Mouse (Mus musculus) retina, embryonic 14.5 days (tissue): ENCODE results near the gene Etv5.
A peak's percentile ranks its signal among the peaks of the same experiment; 100 is the strongest.

Source experiments
- DNase-seq: peaks from one replicate; pipeline ENCODE4 v3.0.0-alpha.2; 2015; ENCODE audit warnings: low spot score

The Etv5 gene

GRCm38 (mm10) chr16:22439499-22440177, at the start of gene Etv5:
Gene Etv5 (minus strand): TSS chr16:22439719.
- peak; percentile 99 for DNase-seq

DNA sequence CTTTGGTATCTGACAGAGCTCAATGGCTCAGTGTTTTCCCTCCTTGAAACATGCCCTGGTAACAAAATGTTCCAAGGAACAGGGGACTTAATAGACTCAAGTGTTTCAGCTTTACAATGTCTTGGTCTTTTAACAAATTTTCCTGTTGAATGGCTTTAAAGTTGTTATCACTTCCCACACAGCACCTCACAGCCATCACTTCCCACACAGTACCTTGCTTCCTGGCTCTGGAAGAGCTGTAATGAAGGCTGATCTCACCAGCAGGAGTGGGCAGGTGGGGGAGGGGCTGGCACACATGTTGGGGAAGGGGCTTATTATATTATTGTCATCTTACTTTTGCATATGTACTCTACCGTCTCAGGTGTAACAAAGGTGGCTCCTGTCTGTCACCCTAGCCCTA, 44.4 kb upstream of the Etv5 start:
- no peak for DNase-seq

DNA sequence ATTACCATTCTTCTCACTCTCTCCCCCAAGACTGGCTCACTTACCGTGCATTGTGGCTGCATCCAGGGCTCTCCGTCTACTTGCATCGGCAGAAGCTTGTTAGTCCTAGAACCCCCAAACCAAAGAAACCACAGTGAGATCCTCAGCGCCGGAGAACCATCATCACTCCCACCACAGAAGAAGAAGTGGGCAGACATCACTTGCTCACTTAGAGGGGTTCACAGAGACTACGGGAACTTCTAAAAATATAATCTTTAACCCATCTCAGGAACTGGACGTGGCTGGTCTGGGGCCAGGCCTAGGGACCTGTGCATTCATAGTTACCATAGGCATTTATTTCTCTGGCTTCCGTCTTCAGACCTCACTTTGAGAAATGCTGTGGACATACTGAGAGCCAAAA, 39.8 kb upstream of the Etv5 start:
- no peak for DNase-seq

- no peak for DNase-seq
These were observed 32.2 kb upstream of the Etv5 start for GRCm38 (mm10) chr16:22471728-22472127.

DNA sequence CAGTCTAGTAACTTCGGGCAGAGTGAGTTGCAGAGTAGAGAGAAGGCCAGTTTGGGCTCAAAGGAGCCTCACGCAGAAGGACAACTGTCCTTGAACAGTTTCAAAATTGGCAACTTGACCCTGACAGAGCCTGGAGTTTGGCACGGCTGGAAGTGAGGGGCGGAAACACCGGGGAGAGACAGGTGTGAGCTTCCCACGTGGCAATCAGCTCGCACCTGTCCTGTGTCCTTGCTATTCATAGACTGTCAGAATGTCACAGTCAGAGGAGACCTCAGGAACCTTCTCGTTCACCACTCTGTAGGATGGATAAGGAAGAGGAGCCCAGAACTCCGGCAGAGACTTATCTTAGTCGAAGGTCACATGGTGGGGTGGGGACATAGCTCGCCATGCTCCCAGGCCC, 29.9 kb upstream of the Etv5 start:
- no peak for DNase-seq

- no peak for DNase-seq
These were observed 27.6 kb upstream of the Etv5 start for GRCm38 (mm10) chr16:22467111-22467510.

DNA sequence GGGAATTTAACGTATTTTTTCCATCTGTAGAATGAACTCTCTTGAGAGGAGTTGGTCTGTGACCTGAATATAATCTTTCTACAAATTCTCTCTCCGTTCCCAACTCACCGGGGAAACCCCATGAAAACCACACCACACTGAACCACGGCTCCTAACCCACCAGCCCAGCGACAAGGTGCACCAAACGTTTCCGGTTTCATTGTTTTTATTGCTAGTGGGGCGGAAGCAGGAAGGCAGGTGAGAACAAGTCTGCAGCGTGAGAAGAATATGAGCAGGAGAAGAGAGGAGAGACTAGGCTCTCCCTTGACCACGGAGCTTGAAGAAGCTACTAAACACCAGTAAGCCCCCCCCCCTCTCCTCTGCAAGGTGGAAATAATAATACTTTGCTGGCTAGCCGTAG, 26.9 kb upstream of the Etv5 start:
- DNase-seq = no peak

GRCm38 (mm10) chr16:22462220-22462619, 22.7 kb upstream of the Etv5 start:
- DNase-seq = no peak

GRCm38 (mm10) chr16:22461728-22462127, 22.2 kb upstream of the Etv5 start:
- no peak for DNase-seq

DNA sequence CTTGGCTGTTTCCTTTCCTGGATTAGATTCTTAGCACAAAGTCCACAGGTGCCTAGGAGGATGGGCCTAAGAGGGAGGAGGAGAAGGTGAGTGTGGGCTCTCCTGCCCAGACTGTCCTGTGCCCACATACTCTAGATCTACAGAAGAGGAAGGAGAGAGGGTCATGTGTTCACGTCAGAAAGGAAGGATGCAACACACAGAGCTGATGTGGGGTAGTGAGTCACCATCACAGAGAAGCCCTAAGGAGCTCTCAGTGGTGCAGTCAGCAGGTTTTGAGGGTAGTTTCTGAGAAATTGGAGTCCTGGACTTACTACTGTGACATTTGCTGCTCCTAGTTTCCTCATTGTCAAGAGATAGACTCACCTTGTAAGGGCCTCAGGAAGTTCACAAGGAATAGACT, 21.4 kb upstream of the Etv5 start:
- no peak for DNase-seq

- no peak for DNase-seq
These were observed 12.6 kb upstream of the Etv5 start for GRCm38 (mm10) chr16:22452082-22452481.

- no peak for DNase-seq
These were observed 8.6 kb upstream of the Etv5 start for GRCm38 (mm10) chr16:22448093-22448492.

GRCm38 (mm10) chr16:22444786-22445185, 5.3 kb upstream of the Etv5 start:
- no peak for DNase-seq

- DNase-seq = peak; percentile 53
These were observed 2.7 kb upstream of the Etv5 start for GRCm38 (mm10) chr16:22442202-22442601.

GRCm38 (mm10) chr16:22441317-22441716, 1.8 kb upstream of the Etv5 start:
- DNase-seq = no peak

GRCm38 (mm10) chr16:22440269-22440668, 750 bp upstream of the Etv5 start:
- peak; percentile 64 for DNase-seq

DNA sequence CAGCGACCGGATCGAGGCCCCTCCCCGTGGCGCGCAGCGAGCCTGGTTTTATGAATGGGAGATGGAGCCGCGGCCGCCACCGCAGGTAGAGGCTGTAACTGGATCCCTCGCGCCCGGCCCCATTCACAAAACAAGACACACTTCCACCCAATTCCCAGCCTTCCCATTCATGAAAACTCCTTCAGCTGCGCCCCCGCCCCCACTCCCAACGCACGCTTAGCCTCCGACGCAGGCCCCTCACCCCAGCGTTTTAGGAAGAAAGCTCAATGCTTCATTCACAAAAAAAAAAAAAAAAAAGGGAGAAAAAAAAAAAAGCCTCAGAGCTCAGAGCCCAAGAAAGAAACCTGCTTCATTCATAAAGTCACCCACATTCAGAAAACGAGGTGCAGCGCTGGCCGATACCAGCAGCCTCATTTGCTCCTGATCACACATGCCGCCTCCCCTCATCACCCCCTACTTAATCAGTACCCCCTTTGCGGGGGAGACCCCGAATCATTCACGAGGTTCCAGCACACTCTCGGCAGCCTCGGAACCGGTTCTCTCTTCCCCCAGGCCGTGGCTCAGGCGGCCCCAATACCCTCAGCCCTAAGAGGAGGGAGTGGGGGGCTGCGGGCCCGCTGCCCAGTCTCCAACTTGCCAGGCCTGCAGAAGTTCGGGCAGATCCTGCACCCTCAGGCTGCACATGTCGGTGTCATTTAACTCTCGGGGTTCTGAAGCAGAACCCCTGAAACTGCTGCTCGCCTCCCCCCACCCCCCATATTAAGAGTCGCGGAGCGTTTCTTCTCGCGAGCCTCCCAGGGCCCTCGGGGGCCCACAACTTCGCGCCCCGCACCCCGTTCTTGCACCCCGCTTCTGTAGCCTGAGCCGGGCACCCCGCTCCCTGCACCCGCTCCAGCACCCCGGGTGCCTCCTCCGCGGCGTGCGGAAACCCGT, 812 bp downstream of the Etv5 start:
- peak; percentile 83 for DNase-seq

GRCm38 (mm10) chr16:22436106-22436505, 3.4 kb downstream of the Etv5 start:
- no peak for DNase-seq

DNA sequence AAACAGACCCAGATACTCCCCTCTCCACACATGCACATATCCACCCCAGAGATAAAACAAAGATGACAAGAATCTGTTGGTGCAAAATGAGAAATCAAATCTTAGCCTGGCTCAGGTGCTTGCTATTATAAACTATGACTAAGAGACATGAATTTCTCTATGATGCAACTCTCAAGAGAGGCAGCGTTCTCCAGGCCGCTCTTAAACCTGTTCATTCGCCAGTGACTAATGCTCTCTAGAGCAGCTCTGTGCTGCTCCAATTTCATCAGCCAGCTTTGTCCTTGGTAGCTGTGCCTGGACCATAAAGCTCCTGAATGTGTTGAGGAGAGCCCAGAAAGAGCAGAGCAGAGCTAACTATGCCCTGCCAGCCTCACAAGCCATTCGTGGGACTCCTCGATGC, 5.0 kb downstream of the Etv5 start:
- peak; percentile 50 for DNase-seq

DNA sequence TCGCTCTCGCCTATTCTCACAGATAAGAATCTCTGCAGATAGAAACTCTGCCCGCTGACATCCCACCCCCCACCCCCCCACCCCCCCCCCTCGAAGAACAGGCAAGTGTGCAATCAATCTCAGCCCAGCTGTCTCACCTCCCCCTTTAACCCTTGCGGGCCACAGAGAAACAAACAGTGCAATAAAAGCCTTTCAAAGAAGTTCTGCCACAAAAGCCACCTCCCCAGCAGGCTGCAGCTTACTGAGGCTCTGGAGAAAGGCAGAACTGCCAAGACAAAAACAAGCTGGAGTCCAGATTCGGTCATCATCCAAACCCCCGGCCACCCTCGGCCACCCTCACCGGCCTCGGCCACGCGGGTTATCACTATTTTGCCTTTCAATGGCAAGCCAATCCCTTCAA, 5.6 kb downstream of the Etv5 start:
- peak; percentile 24 for DNase-seq

DNA sequence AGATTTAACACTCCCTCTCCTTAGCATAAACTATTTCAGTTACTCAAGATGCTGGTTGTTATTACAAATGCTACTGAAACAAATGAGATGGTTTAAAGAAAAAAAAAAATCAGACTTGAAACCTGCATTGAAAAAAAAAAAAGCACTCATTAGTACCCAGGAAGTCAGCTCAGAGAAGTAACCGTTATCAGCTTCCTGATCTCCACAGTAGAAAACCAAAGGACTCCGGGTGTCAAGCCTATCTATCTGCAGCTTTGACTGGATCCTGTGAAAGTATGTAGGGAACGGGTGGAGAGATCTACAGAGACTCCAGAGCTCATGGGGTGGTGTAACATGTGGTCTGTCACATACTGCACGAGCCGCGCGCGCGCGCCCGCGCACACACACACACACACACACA, 7.7 kb downstream of the Etv5 start:
- no peak for DNase-seq

DNA sequence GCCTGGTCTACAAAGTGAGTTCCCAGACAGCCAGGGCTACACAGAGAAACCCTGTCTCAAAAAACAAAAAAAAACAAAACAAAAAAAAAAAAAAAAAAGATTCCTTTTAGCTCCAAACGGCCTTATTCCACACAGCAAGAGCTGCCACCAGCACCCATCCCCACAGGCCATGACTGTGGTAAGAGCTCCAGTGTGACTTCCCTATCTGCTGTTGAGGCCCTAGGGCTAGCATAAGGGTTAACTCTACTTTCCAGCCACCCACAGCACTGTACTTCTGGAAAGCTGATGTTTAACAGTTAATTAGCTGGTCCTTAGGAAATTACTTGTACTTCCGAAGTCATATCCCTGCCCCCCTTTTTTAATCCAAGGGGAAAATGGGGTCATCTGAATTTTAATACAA, 8.2 kb downstream of the Etv5 start:
- DNase-seq = no peak

GRCm38 (mm10) chr16:22430211-22430951, 9.1 kb downstream of the Etv5 start:
- DNase-seq = peak; percentile 12
